Mouse (Mus musculus) cerebellum, adult 2 months (tissue): ENCODE data around the gene Ptges. TPM values are rescaled to one million over a fixed set of nuclear protein-coding genes. Genes with fewer than 3 reads are reported as not detected.

Experiments
- DNase-seq, 2 experiments: peaks; one replicate each; pipeline ENCODE4 v3.0.0; 2021
- H3K27ac ChIP-seq: fragments of 200-500 bp; 2 replicates; pipeline ENCODE4 v1.5.1; 2012; ENCODE audit warnings: low read length, control low read depth, inconsistent platforms; ENCODE audit not compliant: insufficient read depth
- H3K27me3 ChIP-seq: fragments of 200-500 bp; 2 replicates; pipeline ENCODE4 v1.6.1; 2012; ENCODE audit warnings: inconsistent platforms, mild to moderate bottlenecking, low read length, moderate library complexity; ENCODE audit not compliant: control insufficient read depth, insufficient read depth
- H3K4me1 ChIP-seq: fragments of 200-500 bp; 2 replicates; pipeline ENCODE4 v1.6.1; 2011; ENCODE audit warnings: low read length; ENCODE audit not compliant: control insufficient read depth, insufficient read depth
- H3K4me3 ChIP-seq: fragments of 200-500 bp; replicated peaks from 2 replicates; pipeline ENCODE3; 2011; ENCODE audit warnings: mild to moderate bottlenecking, low read depth, low read length, control low read depth; ENCODE audit not compliant: insufficient read depth
- CTCF ChIP-seq: fragments of 200-500 bp; IDR thresholded peaks from 2 replicates; pipeline ENCODE4 v1.5.1; 2011; ENCODE audit warnings: low read depth, mild to moderate bottlenecking, control low read depth, low read length, moderate library complexity, borderline replicate concordance; ENCODE audit not compliant: insufficient read depth
- POLR2A ChIP-seq: fragments of 200-500 bp; IDR thresholded peaks from 2 replicates; pipeline ENCODE4 v1.6.1; 2011; ENCODE audit warnings: low read length, control low read depth, borderline replicate concordance; ENCODE audit not compliant: insufficient read depth
- WGBS: fragments of 180-500 bp; shearing (Covaris S2); methylation state at CpG from one replicate; pipeline ENCODE4 v1.1.7; 2018; 5-methylcytosine and 5-hydroxymethylcytosine counted together
- polyA plus RNA-seq: library from polyadenylated mRNA; depleted of rRNA; stranded (reverse); fragments of >200 nt; gene quantifications from 2 replicates; pipeline ENCODE4 v1.2.3, GENCODE M21; 2012

The Ptges gene
- polyA plus RNA-seq, 1 experiment = 3.7 TPM

DNA sequence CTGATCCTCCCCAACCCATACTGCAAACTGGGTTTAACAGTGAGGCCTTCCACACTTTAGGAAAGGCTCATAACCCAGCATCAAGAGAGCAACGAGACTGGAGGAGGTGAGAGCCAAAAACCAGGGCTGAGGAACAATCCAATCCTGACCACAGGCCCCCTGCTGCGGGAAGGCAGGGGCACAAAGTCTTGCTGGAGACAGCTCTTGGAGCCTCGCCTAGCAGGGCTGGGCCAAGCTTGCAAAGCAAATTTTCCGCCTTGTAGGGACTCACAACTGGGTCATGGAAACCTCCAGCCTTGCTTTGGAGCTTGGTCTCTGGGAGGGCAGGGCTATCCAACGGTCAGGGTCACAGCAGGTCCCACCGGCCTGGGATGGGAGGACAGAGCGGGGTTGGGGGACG lies 58.8 kb downstream of the Ptges start:
- Histone ChIP-seq H3K27me3 (no peaks in the 10 kb centered on the region), H3K4me3 (no peak overlapping the region), H3K4me1 (no peaks in the 10 kb centered on the region), H3K27ac (no peak overlapping the region)
- TF ChIP-seq POLR2A (no peak), CTCF (no peak)
- 24% methylated on average over 8 of the region's 8 CpGs for WGBS
- DNase-seq = peak; percentile 27 to 53

DNA sequence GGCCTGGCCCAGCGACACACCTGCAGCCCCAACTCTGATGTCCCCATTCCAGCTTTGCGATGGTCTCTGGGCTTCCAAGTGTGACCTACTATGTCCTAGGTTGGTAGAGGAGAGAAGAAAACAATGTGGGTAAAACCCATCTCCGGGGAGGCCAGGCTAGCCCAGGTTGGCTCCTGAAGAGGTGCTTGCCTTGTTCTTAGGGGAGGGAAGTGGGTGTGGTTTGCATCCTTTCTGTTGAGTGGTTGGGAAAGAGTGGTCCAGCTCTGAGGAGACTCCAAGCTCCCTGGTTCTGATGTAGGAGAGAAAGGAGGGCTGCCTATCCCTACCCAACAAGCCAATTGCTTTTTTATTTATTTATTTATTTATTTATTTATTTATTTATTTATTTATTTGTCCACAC lies 64.2 kb downstream of the Ptges start:
- no peak overlapping the region for H3K4me3 ChIP-seq
- WGBS = 64% methylated on average over 3 of the region's 3 CpGs
- H3K4me1 ChIP-seq = no peaks in the 10 kb centered on the region
- no peak for TF ChIP-seq POLR2A
- TF ChIP-seq CTCF = no peak
- H3K27me3 ChIP-seq = no peaks in the 10 kb centered on the region
- no peak for DNase-seq
- H3K27ac ChIP-seq = no peak overlapping the region

DNA sequence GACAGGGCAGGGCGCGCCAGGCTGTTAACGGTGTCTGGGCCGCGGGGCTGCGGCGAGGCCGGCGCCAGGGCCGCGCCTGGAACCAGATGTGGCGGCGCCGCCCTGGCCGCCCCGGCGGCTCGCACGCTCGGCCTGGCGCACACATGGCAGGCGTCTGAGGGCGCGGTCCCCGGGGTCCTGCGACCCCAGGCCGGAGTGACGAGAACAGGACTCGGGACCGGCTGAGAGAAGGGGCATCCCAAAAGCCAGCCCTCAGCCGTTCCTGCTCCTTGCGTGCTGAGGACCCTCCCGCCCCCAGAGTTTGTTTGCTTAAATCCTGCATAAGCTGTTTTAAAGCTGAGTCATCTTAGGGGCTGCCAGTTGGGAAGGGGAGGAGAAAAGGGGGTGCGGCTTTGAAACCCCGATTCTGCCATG lies 64.7 kb downstream of the Ptges start:
- no peak for TF ChIP-seq CTCF
- TF ChIP-seq POLR2A = no peak
- no peak overlapping the region for H3K4me3 ChIP-seq
- H3K27me3 ChIP-seq = no peaks in the 10 kb centered on the region
- no peak for DNase-seq
- H3K4me1 ChIP-seq = no peaks in the 10 kb centered on the region
- no peak overlapping the region for H3K27ac ChIP-seq
- WGBS = 4% methylated on average over 35 of the region's 35 CpGs

DNA sequence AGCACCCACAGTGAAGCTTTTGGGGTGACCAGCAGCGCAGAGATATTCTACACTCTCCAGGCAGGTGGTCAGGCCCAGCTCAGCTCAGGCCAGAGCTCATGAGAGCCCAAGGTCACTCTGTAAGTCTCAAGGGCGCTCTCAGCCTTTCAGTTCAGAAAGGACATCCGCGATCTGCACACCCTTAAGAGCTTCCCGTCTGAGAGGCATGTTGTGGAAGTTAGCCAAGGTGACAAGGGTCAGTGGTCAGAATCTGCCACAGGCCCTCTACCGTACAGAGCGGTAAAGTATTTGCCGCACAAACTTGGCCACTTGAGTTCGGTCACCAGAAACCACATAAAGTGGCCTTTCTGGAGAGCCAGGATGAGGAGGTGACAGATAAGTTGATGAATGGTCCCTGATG lies 66.1 kb downstream of the Ptges start:
- no peak for TF ChIP-seq POLR2A
- DNase-seq = no peak
- 82% methylated on average over 9 of the region's 9 CpGs for whole genome bisulfite sequencing
- Histone ChIP-seq H3K4me1 (no peaks in the 10 kb centered on the region), H3K27ac (no peak overlapping the region), H3K4me3 (no peak overlapping the region), H3K27me3 (no peaks in the 10 kb centered on the region)

DNA sequence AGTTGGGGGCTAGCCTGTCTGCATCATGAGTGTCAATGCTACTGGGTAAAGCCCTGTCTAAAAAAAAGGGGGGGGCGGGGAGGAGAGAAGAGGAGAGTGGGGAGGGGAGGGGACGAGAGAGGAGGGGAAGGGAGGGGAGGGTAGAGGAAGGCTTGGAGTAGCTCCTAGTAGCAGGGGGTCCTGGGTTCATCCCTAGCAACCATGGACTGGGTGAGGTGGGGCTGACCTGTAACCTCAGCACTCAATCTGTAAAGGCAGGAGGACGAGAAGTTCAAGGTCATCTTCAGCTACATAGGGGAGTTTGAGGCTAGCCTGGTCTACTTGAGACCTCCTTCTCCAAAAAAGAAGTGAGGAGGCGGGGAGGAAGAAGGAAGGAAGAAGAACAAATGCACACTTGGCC lies 67.6 kb downstream of the Ptges start:
- Histone ChIP-seq H3K27me3 (no peaks in the 10 kb centered on the region), H3K27ac (no peak overlapping the region), H3K4me3 (no peak overlapping the region), H3K4me1 (no peaks in the 10 kb centered on the region)
- TF ChIP-seq CTCF (no peak), POLR2A (no peak)
- 57% methylated on average over 4 of the region's 4 CpGs for WGBS
- no peak for DNase-seq

DNA sequence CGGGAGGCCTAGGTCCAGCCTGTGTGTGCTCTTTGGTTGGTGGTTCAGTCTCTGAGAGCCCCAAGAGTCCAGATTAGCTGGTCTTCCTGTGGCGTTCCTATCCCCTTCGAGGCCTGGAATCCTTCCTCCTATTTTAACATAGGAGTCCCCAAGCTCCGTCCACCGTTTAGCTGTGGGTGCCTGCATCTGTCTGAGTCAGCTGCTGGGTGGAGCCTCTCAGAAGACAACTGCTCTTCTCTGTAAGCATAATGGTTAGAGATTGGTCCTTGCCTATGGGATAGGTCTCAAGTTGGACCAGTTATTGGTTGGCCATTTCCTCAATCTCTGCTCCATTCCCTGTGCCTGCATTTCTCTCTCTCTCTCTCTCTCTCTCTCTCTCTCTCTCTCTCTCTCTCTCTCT lies 69.9 kb downstream of the Ptges start:
- no peak overlapping the region for H3K4me3 ChIP-seq
- TF ChIP-seq POLR2A (no peak), CTCF (no peak)
- H3K4me1 ChIP-seq = no peaks in the 10 kb centered on the region
- no peak overlapping the region for H3K27ac ChIP-seq
- no peaks in the 10 kb centered on the region for H3K27me3 ChIP-seq
- WGBS = 76% methylated on average over 5 of the region's 5 CpGs
- DNase-seq = no peak

DNA sequence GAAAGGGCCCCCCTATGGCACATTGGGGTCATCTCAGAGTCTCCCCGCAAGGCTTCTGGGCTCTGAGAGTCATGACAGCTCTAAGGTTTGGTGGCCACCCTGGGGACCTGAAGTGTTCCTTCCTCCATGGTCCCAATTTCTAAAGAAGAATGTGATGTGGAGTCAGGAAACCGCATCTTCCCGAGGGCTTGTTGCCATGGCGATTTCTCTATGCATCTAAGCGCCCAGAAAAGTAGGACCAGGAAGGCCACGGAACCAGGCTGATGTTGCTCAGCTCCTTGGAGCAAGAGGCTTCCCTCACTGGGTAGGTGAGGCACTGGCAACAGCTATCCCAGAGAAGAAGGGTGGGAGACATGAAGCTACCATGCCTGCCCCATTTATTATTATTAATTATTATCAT lies 72.6 kb downstream of the Ptges start:
- 44% methylated on average over 6 of the region's 6 CpGs for WGBS
- H3K4me1 ChIP-seq = no peaks in the 10 kb centered on the region
- no peak for DNase-seq
- no peak for TF ChIP-seq POLR2A
- TF ChIP-seq CTCF = no peak
- no peaks in the 10 kb centered on the region for H3K27me3 ChIP-seq
- H3K4me3 ChIP-seq = no peak overlapping the region
- no peak overlapping the region for H3K27ac ChIP-seq

DNA sequence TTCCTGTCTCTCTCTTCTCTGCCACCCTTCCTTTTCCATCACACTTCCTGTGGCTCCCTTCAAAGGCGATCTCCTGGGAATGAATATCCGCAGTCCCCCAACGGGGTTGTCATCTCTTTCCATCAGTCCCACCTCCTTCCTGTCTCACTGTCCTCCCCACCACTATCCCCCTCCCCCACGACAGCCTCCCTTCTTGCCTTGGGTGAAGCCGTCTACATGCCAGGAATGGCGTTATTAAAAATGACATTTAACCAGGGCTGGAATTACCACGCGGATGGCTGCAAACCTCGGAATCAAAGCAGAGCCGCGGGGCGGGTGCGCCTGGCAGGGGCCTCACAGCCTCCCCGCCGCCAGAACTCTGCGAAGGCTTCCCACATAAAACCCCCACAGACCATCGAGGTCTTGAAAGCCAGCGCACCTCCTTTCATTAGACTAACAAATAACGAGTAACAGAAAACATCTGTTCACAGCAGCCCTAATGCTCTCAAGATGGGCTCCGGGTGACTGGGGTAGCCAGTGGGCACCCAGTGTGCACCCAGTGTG lies 76.8 kb downstream of the Ptges start:
- 31% methylated on average over 20 of the region's 20 CpGs for WGBS
- H3K27ac ChIP-seq = no peak overlapping the region
- no peak for TF ChIP-seq CTCF
- TF ChIP-seq POLR2A = no peak

More for the DNA sequence above, 76.8 kb downstream of the Ptges start:
- H3K4me3 ChIP-seq = no peak overlapping the region
- H3K27me3 ChIP-seq = no peaks in the 10 kb centered on the region
- DNase-seq = no peak
- H3K4me1 ChIP-seq = no peaks in the 10 kb centered on the region
